ENCODE assay signal across 30 mouse cellular contexts in the genomic region with DNA sequence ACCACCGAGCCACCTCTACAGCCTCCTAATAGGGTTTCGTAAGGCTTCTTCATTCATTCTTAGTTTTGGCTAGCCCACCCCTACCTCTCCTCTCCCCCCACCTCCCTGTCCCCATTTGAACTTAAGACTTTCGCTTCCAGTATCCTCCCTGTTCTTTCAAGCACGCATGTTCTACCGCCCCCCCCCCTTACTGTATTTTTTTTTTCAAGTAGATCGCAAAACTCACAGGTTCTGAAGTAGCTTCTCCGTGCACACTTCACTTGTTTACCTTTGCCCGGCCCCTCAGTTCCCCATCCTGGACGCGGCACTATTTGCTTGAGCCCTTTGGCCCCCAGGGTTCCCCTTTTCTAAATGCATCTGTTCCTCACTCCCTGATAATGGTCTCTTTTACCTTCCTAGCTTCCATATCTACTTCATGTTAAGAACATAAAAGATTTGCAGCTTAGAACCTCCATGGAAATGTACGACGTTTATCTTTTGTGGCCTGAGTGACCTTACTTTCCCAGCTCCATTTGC. TPM values are rescaled to one million over a fixed set of nuclear protein-coding genes. Genes with fewer than 3 reads are reported as not detected.
DNase-seq lines count a peak whose midpoint lies in the region; ATAC-seq and TF ChIP-seq lines count a peak whose summit lies in the region.
"Had no signal": no experiment of that assay in that cellular context is flagged by ENCODE, and none has a peak within 500 bp of the region (broad histone marks: within the 10 kb centered on the region; RNA-seq: fewer than 3 reads in every experiment).

No protein-coding gene starts in this region.

- H3K27me3 ChIP-seq in liver, embryonic 15.5 days: no peaks in the 10 kb centered on the region
- H3K27me3 ChIP-seq in hindbrain, postnatal 0 days (ENCODE audit: insufficient read depth, low read length): no peaks in the 10 kb centered on the region
- H3K27me3 ChIP-seq: embryonic facial prominence, embryonic 15.5 days; forebrain, embryonic 12.5 days; heart, embryonic 15.5 days; intestine, embryonic 15.5 days; lung, embryonic 15.5 days; midbrain, embryonic 15.5 days had no signal

- 0 out of 2 replicates have a peak, but pooled peaks have one; percentile 1 for TF ChIP-seq CTCF in bone marrow macrophage, adult 2 months (IDR thresholded peaks at IDR 0.05; ENCODE audit: low read depth, low read length)
- no peak for TF ChIP-seq CTCF in gastrocnemius, adult 2 months (IDR thresholded peaks at IDR 0.05)
- no peak for TF ChIP-seq CTCF in hindbrain, postnatal 0 days (IDR thresholded peaks at IDR 0.05; ENCODE audit: low read depth)

- H3K4me2 ChIP-seq in liver, embryonic 15.5 days: peak overlapping the region; percentile 11; the same call in 1 of the 2 replicates
- no peak overlapping the region for H3K4me2 ChIP-seq in hindbrain, postnatal 0 days (ENCODE audit: low read depth, low read length)
- H3K4me2 ChIP-seq: embryonic facial prominence, embryonic 15.5 days; forebrain, embryonic 12.5 days; heart, embryonic 15.5 days; intestine, embryonic 15.5 days; lung, embryonic 15.5 days; midbrain, embryonic 15.5 days had no signal

- DNase-seq in liver (no peak), A20 (ENCODE audit: low read depth, low spot score) (peak; percentile 54)
- no peak for DNase-seq in ovary, postnatal 14 days (ENCODE audit: low spot score)
- DNase-seq in gastrocnemius, adult 2 months: no peak
- DNase-seq in hindbrain, postnatal 0 days (ENCODE audit: low spot score): no peak
- DNase-seq: adrenal gland, adult 2 months; cerebellum, adult 11 months; cerebellum, postnatal 10 days; gastrocnemius, postnatal 14 days; heart, adult 11 months; kidney, adult 8-10 months; kidney, postnatal 10 days; right cerebral cortex, adult 18-20 months; thymus, postnatal 14 days had no signal

- H3K4me3 ChIP-seq in liver, embryonic 15.5 days (replicated peaks): no peak overlapping the region
- H3K4me3 ChIP-seq in bone marrow macrophage, adult 2 months (ENCODE audit: insufficient read depth, low read length): no peak overlapping the region
- H3K4me3 ChIP-seq in macrophage (ENCODE audit: inconsistent target): no peak overlapping the region
- H3K4me3 ChIP-seq in gastrocnemius, adult 2 months: no peak overlapping the region
- H3K4me3 ChIP-seq in hindbrain, postnatal 0 days (ENCODE audit: low read length): no peak overlapping the region
- H3K4me3 ChIP-seq: embryonic facial prominence, embryonic 10.5 days; embryonic facial prominence, embryonic 15.5 days; forebrain, embryonic 12.5 days; heart, embryonic 10.5 days; heart, embryonic 15.5 days; intestine, embryonic 15.5 days; lung, embryonic 15.5 days; midbrain, embryonic 15.5 days had no signal

- ATAC-seq in liver, embryonic 15.5 days (ENCODE audit: insufficient read depth): no peak
- ATAC-seq in hindbrain, postnatal 0 days: no peak
- ATAC-seq: activated CD4-positive, CD25-positive, alpha-beta regulatory T cell, adult 4 months; CD4-positive, CD25-positive, alpha-beta regulatory T cell, adult 4 months; hindbrain, embryonic 16.5 days; intestine, embryonic 15.5 days; midbrain, embryonic 15.5 days had no signal

- H3K36me3 ChIP-seq in liver, embryonic 15.5 days (replicated peaks): no peaks in the 10 kb centered on the region
- no peaks in the 10 kb centered on the region for H3K36me3 ChIP-seq in macrophage (ENCODE audit: inconsistent target)
- H3K36me3 ChIP-seq in hindbrain, postnatal 0 days (ENCODE audit: insufficient read depth, low read length): no peaks in the 10 kb centered on the region
- H3K36me3 ChIP-seq: embryonic facial prominence, embryonic 10.5 days; forebrain, embryonic 12.5 days; heart, embryonic 10.5 days; intestine, embryonic 15.5 days; lung, embryonic 15.5 days; midbrain, embryonic 15.5 days had no signal

- intact Hi-C loops in gastrocnemius, adult 2 months (cut with DNase I): no loop called here

- H3K79me2 ChIP-seq in macrophage (ENCODE audit: inconsistent target): peaks cover 29% of the 10 kb centered on the region; the same call in 1 of the 2 replicates

- no peak overlapping the region for H3K27ac ChIP-seq in liver, embryonic 15.5 days (replicated peaks)
- no peak overlapping the region for H3K27ac ChIP-seq in bone marrow macrophage, adult 2 months (ENCODE audit: insufficient read depth, low read depth, low read length)
- H3K27ac ChIP-seq in macrophage: peak overlapping the region; percentile 77; the same call in 1 of the 2 replicates
- H3K27ac ChIP-seq in gastrocnemius, adult 2 months: no peak overlapping the region
- no peak overlapping the region for H3K27ac ChIP-seq in hindbrain, postnatal 0 days
- H3K27ac ChIP-seq: embryonic facial prominence, embryonic 10.5 days; embryonic facial prominence, embryonic 15.5 days; forebrain, embryonic 12.5 days; heart, embryonic 10.5 days; heart, embryonic 15.5 days; intestine, embryonic 15.5 days; lung, embryonic 15.5 days; midbrain, embryonic 15.5 days had no signal

- peaks cover 30% of the 10 kb centered on the region for H3K4me1 ChIP-seq in liver, embryonic 15.5 days (replicated peaks)
- H3K4me1 ChIP-seq in bone marrow macrophage, adult 2 months (ENCODE audit: control insufficient read depth, insufficient read depth, low read length): peaks cover 33% of the 10 kb centered on the region
- no peaks in the 10 kb centered on the region for H3K4me1 ChIP-seq in hindbrain, postnatal 0 days (ENCODE audit: insufficient read depth, low read length)
- H3K4me1 ChIP-seq: intestine, embryonic 15.5 days had no signal

- no peaks in the 10 kb centered on the region for H3K9me3 ChIP-seq in liver, embryonic 15.5 days (replicated peaks)
- no peaks in the 10 kb centered on the region for H3K9me3 ChIP-seq in hindbrain, postnatal 0 days (ENCODE audit: low read length)
- H3K9me3 ChIP-seq: embryonic facial prominence, embryonic 10.5 days; embryonic facial prominence, embryonic 15.5 days; forebrain, embryonic 12.5 days; heart, embryonic 10.5 days; heart, embryonic 15.5 days; intestine, embryonic 15.5 days; lung, embryonic 15.5 days; midbrain, embryonic 15.5 days had no signal

- no peak for TF ChIP-seq POLR2A in bone marrow macrophage, adult 2 months (IDR thresholded peaks at IDR 0.05; ENCODE audit: borderline replicate concordance, low read depth, low read length)

- WGBS in liver, embryonic 15.5 days (ENCODE audit: insufficient replicate concordance): 30% methylated on average over 12 of the region's 12 CpGs
- 5% methylated on average over 11 of the region's 12 CpGs for WGBS in macrophage (ENCODE audit: missing documents)
- 93% methylated on average over 12 of the region's 12 CpGs for WGBS in hindbrain, postnatal 0 days

- no peak overlapping the region for H3K9ac ChIP-seq in liver, embryonic 15.5 days
- H3K9ac ChIP-seq in hindbrain, postnatal 0 days (replicated peaks; ENCODE audit: low read length): no peak overlapping the region
- H3K9ac ChIP-seq: embryonic facial prominence, embryonic 15.5 days; forebrain, embryonic 12.5 days; heart, embryonic 15.5 days; intestine, embryonic 15.5 days; lung, embryonic 15.5 days; midbrain, embryonic 15.5 days had no signal

RNA-seq across cellular contexts. Expression of gene Bckdha, which starts 6.5 kb away (rescaled TPM):
- 30.2 and 39.3 TPM in 2 replicates for polyA plus RNA-seq in liver, embryonic 15.5 days (2015; fragmentation: Nextera tagmentation; extraction: Ambion mirVana)
- 56.1 and 59.3 TPM in 2 replicates for polyA plus RNA-seq in bone marrow macrophage, adult 2 months (2012; ENCODE audit: insufficient read depth, insufficient read length, missing spikeins)
- 10 to 100 TPM in 4 of 26 experiments, 1 to 10 TPM in 22; 1.3 to 12.7 (median 6.6) TPM for total RNA-seq in macrophage (2018; cell fraction: chromatin; rRNA removed)
- total RNA-seq in macrophage (2018; cell fraction: cytosol; rRNA removed): 10 to 100 TPM; 16.5 to 35.3 (median 21.6) TPM
- 10 to 100 TPM in 9 of 26 experiments, 1 to 10 TPM in 17; 3.0 to 14.6 (median 8.6) TPM for total RNA-seq in macrophage (2018; cell fraction: nucleus; rRNA removed)
- 16.8 to 34.2 TPM (median 16.9 TPM) in 3 replicates for polyA plus RNA-seq in macrophage (2018)
- total RNA-seq in gastrocnemius, adult 2 months (2021): 100 to 1,000 TPM; 103 to 152 TPM
- total RNA-seq in hindbrain, postnatal 0 days (2014; rRNA removed): 88.5 and 96.0 TPM in 2 replicates
- polyA plus RNA-seq in hindbrain, postnatal 0 days (2015; fragmentation: Nextera tagmentation; extraction: Ambion mirVana): 56.1 and 60.4 TPM in 2 replicates

RNA-seq across cellular contexts. Expression of gene Exosc5, which starts 6.7 kb away (rescaled TPM):
- polyA plus RNA-seq in liver, embryonic 15.5 days (2015; fragmentation: Nextera tagmentation; extraction: Ambion mirVana): 46.1 and 50.8 TPM in 2 replicates
- polyA plus RNA-seq in bone marrow macrophage, adult 2 months (2012; ENCODE audit: insufficient read depth, insufficient read length, missing spikeins): 22.6 and 30.6 TPM in 2 replicates
- 10 to 100 TPM in 16 of 26 experiments, 1 to 10 TPM in 9, under 1 TPM in 1; 0.49 to 33.8 (median 13.9) TPM for total RNA-seq in macrophage (2018; cell fraction: chromatin; rRNA removed)
- total RNA-seq in macrophage (2018; cell fraction: cytosol; rRNA removed): 10 to 100 TPM; 16.3 to 28.0 (median 22.7) TPM
- total RNA-seq in macrophage (2018; cell fraction: nucleus; rRNA removed): 10 to 100 TPM in 19 of 26 experiments, 1 to 10 TPM in 7; 3.7 to 49.0 (median 13.1) TPM
- 8.2 to 37.9 TPM (median 20.7 TPM) in 3 replicates for polyA plus RNA-seq in macrophage (2018)
- total RNA-seq in gastrocnemius, adult 2 months (2021): 10 to 100 TPM; 24.1 to 24.3 TPM
- 27.9 and 33.9 TPM in 2 replicates for total RNA-seq in hindbrain, postnatal 0 days (2014; rRNA removed)
- 36.5 and 39.2 TPM in 2 replicates for polyA plus RNA-seq in hindbrain, postnatal 0 days (2015; fragmentation: Nextera tagmentation; extraction: Ambion mirVana)

RNA-seq across cellular contexts. Expression of gene Tmem91, which starts 22.7 kb away (rescaled TPM):
- 0.96 and 1.0 TPM in 2 replicates for polyA plus RNA-seq in liver, embryonic 15.5 days (2015; fragmentation: Nextera tagmentation; extraction: Ambion mirVana)
- 0.87 TPM in 1 of 2 replicates, not detected in the other for polyA plus RNA-seq in bone marrow macrophage, adult 2 months (2012; ENCODE audit: insufficient read depth, insufficient read length, missing spikeins)
- total RNA-seq in macrophage (2018; cell fraction: chromatin; rRNA removed): 1 to 10 TPM in 21 of 26 experiments, under 1 TPM in 3, not detected in 2; 0.51 to 5.9 (median 2.9) TPM
- total RNA-seq in macrophage (2018; cell fraction: cytosol; rRNA removed): 1 to 10 TPM in 10 of 26 experiments, under 1 TPM in 14, not detected in 2; 0.19 to 2.0 (median 0.92) TPM
- total RNA-seq in macrophage (2018; cell fraction: nucleus; rRNA removed): 1 to 10 TPM in 18 of 26 experiments, under 1 TPM in 6, not detected in 2; 0.56 to 3.5 (median 1.9) TPM
- polyA plus RNA-seq in macrophage (2018): 0.25 to 0.59 TPM (median 0.32 TPM) in 3 replicates
- total RNA-seq in gastrocnemius, adult 2 months (2021): not detected
- 62.1 and 115 TPM in 2 replicates for total RNA-seq in hindbrain, postnatal 0 days (2014; rRNA removed)
- 182 and 185 TPM in 2 replicates for polyA plus RNA-seq in hindbrain, postnatal 0 days (2015; fragmentation: Nextera tagmentation; extraction: Ambion mirVana)
- total RNA-seq: heart, postnatal 25 days; liver, adult 2 months had no signal
- polyA plus RNA-seq: liver, adult 2 months had no signal

RNA-seq across cellular contexts. Expression of gene B3gnt8, which starts 25.8 kb away (rescaled TPM):
- polyA plus RNA-seq in liver, embryonic 15.5 days (2015; fragmentation: Nextera tagmentation; extraction: Ambion mirVana): 2.7 and 2.8 TPM in 2 replicates
- 59.1 and 61.2 TPM in 2 replicates for polyA plus RNA-seq in bone marrow macrophage, adult 2 months (2012; ENCODE audit: insufficient read depth, insufficient read length, missing spikeins)
- 10 to 100 TPM in 18 of 26 experiments, 1 to 10 TPM in 8; 2.5 to 28.2 (median 12.0) TPM for total RNA-seq in macrophage (2018; cell fraction: chromatin; rRNA removed)
- 10 to 100 TPM; 14.2 to 38.5 (median 27.4) TPM for total RNA-seq in macrophage (2018; cell fraction: cytosol; rRNA removed)
- total RNA-seq in macrophage (2018; cell fraction: nucleus; rRNA removed): 10 to 100 TPM in 25 of 26 experiments, 1 to 10 TPM in 1; 6.4 to 60.8 (median 36.3) TPM
- 21.5 to 44.1 TPM (median 21.7 TPM) in 3 replicates for polyA plus RNA-seq in macrophage (2018)
- total RNA-seq in gastrocnemius, adult 2 months (2021): 1 to 10 TPM; 1.5 to 1.6 TPM
- total RNA-seq in hindbrain, postnatal 0 days (2014; rRNA removed): 0.14 and 1.2 TPM in 2 replicates
- 1.1 and 1.3 TPM in 2 replicates for polyA plus RNA-seq in hindbrain, postnatal 0 days (2015; fragmentation: Nextera tagmentation; extraction: Ambion mirVana)

RNA-seq across cellular contexts. Expression of gene B9d2, which starts 28.3 kb away (rescaled TPM):
- 19.9 and 23.2 TPM in 2 replicates for polyA plus RNA-seq in liver, embryonic 15.5 days (2015; fragmentation: Nextera tagmentation; extraction: Ambion mirVana)
- 18.3 and 19.2 TPM in 2 replicates for polyA plus RNA-seq in bone marrow macrophage, adult 2 months (2012; ENCODE audit: insufficient read depth, insufficient read length, missing spikeins)
- total RNA-seq in macrophage (2018; cell fraction: chromatin; rRNA removed): 10 to 100 TPM in 19 of 26 experiments, 1 to 10 TPM in 7; 5.0 to 21.3 (median 11.6) TPM
- total RNA-seq in macrophage (2018; cell fraction: cytosol; rRNA removed): 10 to 100 TPM in 25 of 26 experiments, 1 to 10 TPM in 1; 9.7 to 17.8 (median 14.2) TPM
- 10 to 100 TPM in 15 of 26 experiments, 1 to 10 TPM in 11; 4.5 to 20.0 (median 11.0) TPM for total RNA-seq in macrophage (2018; cell fraction: nucleus; rRNA removed)
- polyA plus RNA-seq in macrophage (2018): 6.8 to 17.7 TPM (median 9.7 TPM) in 3 replicates
- 1 to 10 TPM; 8.7 to 9.7 TPM for total RNA-seq in gastrocnemius, adult 2 months (2021)
- total RNA-seq in hindbrain, postnatal 0 days (2014; rRNA removed): 29.5 and 51.3 TPM in 2 replicates
- 50.8 and 55.6 TPM in 2 replicates for polyA plus RNA-seq in hindbrain, postnatal 0 days (2015; fragmentation: Nextera tagmentation; extraction: Ambion mirVana)

Comparison
In these comparisons a context has a peak if more than half of its experiments do, and no peak if none do; other contexts are left out.
1. RNA of gene Tmem91, which starts 22.7 kb away (polyA plus RNA-seq): 182 to 185 TPM in hindbrain, postnatal 0 days; 0.96 to 1.0 TPM in liver, embryonic 15.5 days, 0.87 TPM in bone marrow macrophage, adult 2 months and 0.25 to 0.59 TPM in macrophage; every median in the first group is over 10 times any median in the second.